Mouse (Mus musculus) myocyte (in vitro differentiated cells): ENCODE data around the gene Smyd1. TPM values are rescaled to one million over a fixed set of nuclear protein-coding genes. Genes with fewer than 3 reads are reported as not detected.

Source experiments
- H3K27me3 ChIP-seq: one replicate; pipeline ENCODE4 v1.6.1; 2011; ENCODE audit not compliant: control insufficient read depth, insufficient read depth, insufficient read length
- H3K36me3 ChIP-seq: one replicate; pipeline ENCODE4 v1.6.1; 2011; ENCODE audit not compliant: control insufficient read depth, insufficient read depth
- H3K4me2 ChIP-seq: one replicate; pipeline ENCODE4 v1.6.1; 2011; ENCODE audit warnings: low read depth, control low read depth
- H3K4me3 ChIP-seq: one replicate; pipeline ENCODE4 v1.5.1; 2011; ENCODE audit warnings: mild to moderate bottlenecking, control low read depth, moderate library complexity
- H3K79me2 ChIP-seq: one replicate; pipeline ENCODE4 v1.6.1; 2011; ENCODE audit not compliant: control insufficient read depth, insufficient read depth
- H3ac ChIP-seq: one replicate; pipeline ENCODE4 v1.6.1; 2011; ENCODE audit not compliant: control insufficient read depth, insufficient read length
- CEBPB ChIP-seq: IDR thresholded peaks from 2 replicates; pipeline ENCODE4 v1.6.1; 2011; ENCODE audit warnings: mild to moderate bottlenecking, moderate library complexity; ENCODE audit not compliant: poor library complexity, insufficient read depth, severe bottlenecking
- E2F4 ChIP-seq: IDR thresholded peaks from one replicate; pipeline ENCODE4 v1.6.1; 2011; ENCODE audit warnings: mild to moderate bottlenecking, control low read depth, moderate library complexity; ENCODE audit not compliant: insufficient read depth
- MAX ChIP-seq: IDR thresholded peaks from one replicate; pipeline ENCODE4 v1.6.1; 2011; ENCODE audit warnings: low read depth, mild to moderate bottlenecking, control low read depth
- MYOD1 ChIP-seq, 3 experiments: IDR thresholded peaks; one replicate each; pipeline ENCODE4 v1.6.1; 2011; ENCODE audit warnings: control low read depth in 2 of 3, low read depth in 2 of 3, mild to moderate bottlenecking in 2 of 3, moderate library complexity in 1 of 3; ENCODE audit not compliant: insufficient read length in 2 of 3, control insufficient read depth in 1 of 3
- MYOG ChIP-seq, 3 experiments: IDR thresholded peaks; one replicate each; pipeline ENCODE4 v1.6.1; 2011; ENCODE audit warnings: control low read depth in 2 of 3, low read depth in 2 of 3, mild to moderate bottlenecking in 2 of 3; ENCODE audit not compliant: insufficient read length in 2 of 3, control insufficient read depth in 1 of 3, insufficient read depth in 1 of 3
- POLR2A ChIP-seq: IDR thresholded peaks from one replicate; pipeline ENCODE4 v1.6.1; 2011; ENCODE audit warnings: low read depth, mild to moderate bottlenecking, control low read depth, moderate library complexity; ENCODE audit not compliant: insufficient read length
- POLR2AphosphoS2 ChIP-seq: IDR thresholded peaks from one replicate; pipeline ENCODE4 v1.6.1; 2011; ENCODE audit warnings: low read depth, control low read depth; ENCODE audit not compliant: insufficient read length
- REST ChIP-seq: IDR thresholded peaks from one replicate; pipeline ENCODE4 v1.6.1; 2011; ENCODE audit warnings: mild to moderate bottlenecking, control low read depth, moderate library complexity; ENCODE audit not compliant: insufficient read depth, insufficient read length
- SRF ChIP-seq: IDR thresholded peaks from one replicate; pipeline ENCODE4 v1.6.1; 2011; ENCODE audit warnings: low read depth; ENCODE audit not compliant: control insufficient read depth, insufficient read length
- TCF12 ChIP-seq: IDR thresholded peaks from one replicate; pipeline ENCODE4 v1.6.1; 2011; ENCODE audit warnings: mild to moderate bottlenecking, control low read depth; ENCODE audit not compliant: poor library complexity, insufficient read depth, severe bottlenecking
- TCF3 ChIP-seq: IDR thresholded peaks from one replicate; pipeline ENCODE4 v1.6.1; 2011; ENCODE audit warnings: low read depth, control low read depth; ENCODE audit not compliant: insufficient read length
- USF1 ChIP-seq: IDR thresholded peaks from one replicate; pipeline ENCODE4 v1.6.1; 2011; ENCODE audit warnings: low read depth, mild to moderate bottlenecking, control low read depth, moderate library complexity
- polyA plus RNA-seq: library from polyadenylated mRNA; unstranded; fragments of >200 nt; fragmentation: generic; extraction: Trizol; gene quantifications from one replicate; pipeline ENCODE4 v1.2.1, GENCODE M21; 2012; ENCODE audit warnings: missing spikeins

Gene Smyd1
- polyA plus RNA-seq, 1 experiment = 141 TPM

DNA sequence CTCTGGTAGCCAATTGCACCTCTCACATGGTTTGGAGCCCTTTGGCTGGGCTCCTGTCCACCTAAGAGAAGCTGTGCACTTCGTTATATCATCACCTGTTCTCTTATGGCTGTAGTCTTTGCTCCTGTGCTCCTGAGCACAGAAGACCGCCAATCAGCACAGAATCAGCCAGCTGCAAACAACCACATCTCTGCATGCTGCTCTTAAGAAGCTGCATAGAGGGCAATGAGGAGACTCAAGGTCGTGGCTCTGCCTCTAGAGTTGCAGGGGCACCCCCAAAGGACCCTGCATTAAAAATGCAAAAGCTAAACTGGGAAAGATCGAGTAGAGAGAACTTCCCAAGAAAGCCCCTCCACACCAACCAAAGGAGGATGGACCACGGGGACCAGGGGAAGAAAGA lies 38.7 kb upstream of the Smyd1 start:
- no peaks in the 10 kb centered on the region for H3K79me2 ChIP-seq
- no peak for TF ChIP-seq TCF12
- no peak for TF ChIP-seq REST
- TF ChIP-seq TCF3 = no peak
- no peak for TF ChIP-seq SRF
- no peak for TF ChIP-seq E2F4
- no peak for TF ChIP-seq CEBPB
- no peak for TF ChIP-seq USF1
- TF ChIP-seq MYOG (IDR thresholded peaks at IDR 0.05; ENCODE audit: control insufficient read depth in 1 of 3, insufficient read depth in 1 of 3, insufficient read length in 2 of 3, low read depth in 2 of 3) = no peak
- TF ChIP-seq POLR2A = no peak
- no peak for TF ChIP-seq MYOD1 (IDR thresholded peaks at IDR 0.05; ENCODE audit: control insufficient read depth in 1 of 3, insufficient read length in 2 of 3, low read depth in 2 of 3)
- TF ChIP-seq POLR2AphosphoS2 = no peak
- TF ChIP-seq MAX = no peak
- no peak overlapping the region for H3K4me3 ChIP-seq
- H3K36me3 ChIP-seq = no peaks in the 10 kb centered on the region
- peaks cover 8% of the 10 kb centered on the region for H3K27me3 ChIP-seq
- no peak overlapping the region for H3ac ChIP-seq
- H3K4me2 ChIP-seq = no peak overlapping the region

DNA sequence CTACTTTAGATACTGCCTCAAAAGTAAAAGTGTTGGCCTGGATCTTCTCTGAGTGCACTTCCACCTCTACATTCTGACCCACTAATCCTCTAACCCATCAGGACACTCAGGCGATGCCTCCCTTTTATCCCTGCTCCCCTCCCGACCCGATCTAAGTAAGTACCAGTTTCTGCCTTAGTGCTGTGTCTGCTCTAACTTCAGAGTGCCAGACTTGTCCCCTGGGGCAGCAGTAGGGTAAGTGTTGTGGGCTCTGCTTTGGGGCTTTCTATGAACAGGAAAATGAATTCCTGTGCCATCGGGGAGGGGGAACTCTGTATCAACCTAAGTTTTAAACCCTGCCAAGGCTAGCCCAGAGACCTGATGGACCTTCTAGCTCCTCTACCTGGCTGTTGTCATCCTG lies 38.2 kb upstream of the Smyd1 start:
- peaks cover 4% of the 10 kb centered on the region for H3K27me3 ChIP-seq
- TF ChIP-seq POLR2A = no peak
- TF ChIP-seq MAX = no peak
- TF ChIP-seq TCF12 = no peak
- no peak for TF ChIP-seq REST
- TF ChIP-seq POLR2AphosphoS2 = no peak
- no peak for TF ChIP-seq TCF3
- TF ChIP-seq E2F4 = no peak
- no peak for TF ChIP-seq USF1
- TF ChIP-seq SRF = no peak
- no peak for TF ChIP-seq CEBPB
- no peak for TF ChIP-seq MYOD1 (IDR thresholded peaks at IDR 0.05; ENCODE audit: control insufficient read depth in 1 of 3, insufficient read length in 2 of 3, low read depth in 2 of 3)

DNA sequence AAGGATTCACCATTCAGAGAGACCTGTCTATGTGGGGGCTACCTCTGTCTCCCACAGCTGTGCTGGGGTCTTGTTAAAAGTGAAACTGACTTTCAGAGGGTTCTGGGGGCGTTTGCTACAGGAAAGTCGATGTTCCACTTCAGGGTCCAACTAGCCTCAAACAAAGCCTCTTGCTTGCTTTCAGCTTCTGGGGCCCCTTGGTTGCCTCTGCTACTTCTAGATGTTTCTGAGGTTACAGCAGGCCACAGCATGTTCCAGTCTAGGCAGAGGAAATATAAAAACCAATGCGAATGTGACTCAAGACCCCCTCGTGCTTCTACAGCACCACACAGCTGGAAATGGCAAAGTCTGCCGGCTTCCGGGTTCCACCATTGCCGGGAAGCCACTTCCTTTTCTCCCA lies 35.5 kb upstream of the Smyd1 start:
- Histone ChIP-seq H3K4me2 (no peak overlapping the region), H3K27me3 (peaks cover 21% of the 10 kb centered on the region), H3K4me3 (no peak overlapping the region), H3K36me3 (no peaks in the 10 kb centered on the region), H3ac (no peak overlapping the region), H3K79me2 (no peaks in the 10 kb centered on the region)
- TF ChIP-seq E2F4 (no peak), MYOG (IDR thresholded peaks at IDR 0.05; ENCODE audit: control insufficient read depth in 1 of 3, insufficient read depth in 1 of 3, insufficient read length in 2 of 3, low read depth in 2 of 3) (no peak), TCF12 (no peak), USF1 (no peak), MYOD1 (IDR thresholded peaks at IDR 0.05; ENCODE audit: control insufficient read depth in 1 of 3, insufficient read length in 2 of 3, low read depth in 2 of 3) (no peak), MAX (no peak), SRF (no peak), POLR2A (no peak), TCF3 (no peak), REST (no peak), CEBPB (no peak), POLR2AphosphoS2 (no peak)

More for the DNA sequence above, 38.2 kb upstream of the Smyd1 start:
- no peak overlapping the region for H3K4me2 ChIP-seq
- no peaks in the 10 kb centered on the region for H3K36me3 ChIP-seq
- no peak overlapping the region for H3ac ChIP-seq
- H3K4me3 ChIP-seq = no peak overlapping the region
- H3K79me2 ChIP-seq = no peaks in the 10 kb centered on the region

DNA sequence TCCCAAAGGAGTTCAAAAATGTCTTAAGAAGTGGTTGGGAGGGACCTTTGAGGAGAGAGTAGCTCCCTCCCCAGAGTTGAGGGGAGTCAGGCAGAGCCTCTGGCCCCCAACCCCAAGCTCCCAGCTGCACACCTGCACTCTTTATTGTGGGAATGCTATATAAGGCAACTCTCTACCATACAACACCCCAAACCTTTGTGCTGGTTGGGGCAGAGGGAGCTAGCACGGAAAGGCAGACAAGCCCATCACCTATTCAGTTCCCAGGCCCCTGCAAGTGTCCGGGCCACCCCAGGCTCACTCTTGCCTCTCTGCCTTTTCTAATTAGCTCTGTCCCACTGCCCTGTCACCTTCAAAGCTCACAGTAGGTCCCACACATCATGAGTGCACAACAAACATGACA lies 31.7 kb upstream of the Smyd1 start:
- H3K4me2 ChIP-seq = no peak overlapping the region
- no peaks in the 10 kb centered on the region for H3K36me3 ChIP-seq
- TF ChIP-seq SRF = no peak
- TF ChIP-seq POLR2A = no peak
- no peak for TF ChIP-seq TCF12
- no peak for TF ChIP-seq CEBPB
- TF ChIP-seq TCF3 = no peak
- TF ChIP-seq USF1 = no peak
- TF ChIP-seq MAX = no peak
- no peak for TF ChIP-seq MYOG (IDR thresholded peaks at IDR 0.05; ENCODE audit: control insufficient read depth in 1 of 3, insufficient read depth in 1 of 3, insufficient read length in 2 of 3, low read depth in 2 of 3)
- TF ChIP-seq POLR2AphosphoS2 = no peak
- TF ChIP-seq MYOD1 (IDR thresholded peaks at IDR 0.05; ENCODE audit: control insufficient read depth in 1 of 3, insufficient read length in 2 of 3, low read depth in 2 of 3) = no peak
- no peak overlapping the region for H3K4me3 ChIP-seq
- H3K79me2 ChIP-seq = no peaks in the 10 kb centered on the region
- no peak overlapping the region for H3ac ChIP-seq
- peaks cover 23% of the 10 kb centered on the region for H3K27me3 ChIP-seq
